Mouse (Mus musculus) stomach, adult 2 months (tissue): ENCODE data around the gene Tmed6. TPM values are rescaled to one million over a fixed set of nuclear protein-coding genes. Genes with fewer than 3 reads are reported as not detected.

Source experiments
- polyA plus RNA-seq: library from polyadenylated mRNA; depleted of rRNA; stranded (reverse); fragments of >200 nt; gene quantifications from 2 replicates; pipeline ENCODE4 v1.2.3, GENCODE M21; 2012; rRNA removed

Gene Tmed6
- polyA plus RNA-seq = 58.4 and 82.4 TPM in 2 replicates

GRCm38 (mm10) chr8:107065511-107066496 is at the start of gene Tmed6:
Tmed6 (minus strand) TSS chr8:107065644.

GRCm38 (mm10) chr8:107096366-107097036 is 31.1 kb upstream of the Tmed6 start, which contains the start of gene Terf2:
Terf2 (minus strand) TSS chr8:107096547.

GRCm38 (mm10) chr8:107056076-107056972 is 9.1 kb downstream of the Tmed6 start, which contains the start of the genes Cog8 and Nip7:
Cog8 (minus strand) TSS chr8:107056689.
Nip7 (plus strand) TSS chr8:107056877.

GRCm38 (mm10) chr8:107048061-107048941 is 17.1 kb downstream of the Tmed6 start, which contains the start of gene Pdf:
Pdf (minus strand) TSS chr8:107048614.

DNA sequence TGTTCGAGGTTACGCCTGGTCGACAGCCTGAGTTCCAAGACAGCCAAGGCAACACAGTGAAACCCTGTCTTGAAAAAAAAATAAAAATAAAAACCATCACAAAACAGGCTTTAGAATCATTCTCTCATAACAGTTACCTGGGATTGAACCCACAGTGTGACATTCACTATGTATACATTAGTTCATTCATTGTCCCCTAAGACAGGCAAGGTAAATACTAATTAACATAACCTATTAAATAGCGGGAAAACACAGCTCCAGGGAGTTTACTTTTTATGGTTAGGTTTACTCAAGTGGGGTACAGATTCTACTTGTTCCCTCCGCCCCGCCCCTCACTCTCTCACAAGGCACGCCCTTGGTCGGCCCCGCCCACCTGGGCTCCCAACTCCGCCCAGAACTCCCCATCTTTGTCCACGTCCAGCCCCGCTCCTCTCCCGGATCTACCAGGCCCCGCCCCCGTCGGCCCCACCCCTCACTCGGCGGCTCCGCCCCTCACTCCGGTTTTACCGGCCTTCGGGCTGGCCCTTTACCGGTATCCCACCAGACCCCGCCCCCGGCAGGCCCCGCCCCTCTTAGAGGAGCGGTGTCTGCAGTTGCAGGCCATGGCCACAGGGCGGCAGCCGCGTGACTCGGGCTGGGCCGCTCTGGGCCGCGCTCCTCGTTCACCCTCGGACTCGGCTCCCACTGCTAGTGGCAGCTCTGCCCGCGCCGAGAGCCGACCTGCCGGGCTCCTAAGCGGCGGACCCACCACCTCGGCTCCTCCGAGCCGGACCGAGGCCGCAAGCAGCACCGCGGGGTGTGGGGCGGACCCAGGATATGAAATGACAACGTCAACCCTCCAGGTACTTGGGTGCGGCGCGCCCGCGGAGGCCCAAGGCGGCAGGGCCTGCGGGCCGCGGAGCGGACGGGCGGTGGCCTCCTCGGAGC is 34.5 kb downstream of the Tmed6 start, which contains the start of gene Vps4a:
Gene Vps4a (plus strand): TSS at position 573 of the 927 bp plus-strand sequence.

Other genes with a start within 250 kb of the Tmed6 start
- gene Has3, start 195.4 kb downstream of the Tmed6 start, polyA plus RNA-seq = 0.42 and 0.90 TPM in 2 replicates
- 7.1 and 8.9 TPM in 2 replicates for gene Utp4, start 172.0 kb downstream of the Tmed6 start, polyA plus RNA-seq
- 1.2 and 1.8 TPM in 2 replicates for gene Sntb2, start 129.9 kb downstream of the Tmed6 start, polyA plus RNA-seq
- 6.6 and 7.1 TPM in 2 replicates for gene Vps4a, start 34.4 kb downstream of the Tmed6 start, polyA plus RNA-seq
- 19.6 and 51.1 TPM in 2 replicates for gene Pdf, start 17.0 kb downstream of the Tmed6 start, polyA plus RNA-seq
- 11.1 and 12.2 TPM in 2 replicates for gene Cog8, start 9.0 kb downstream of the Tmed6 start, polyA plus RNA-seq
- gene Nip7, start 8.8 kb downstream of the Tmed6 start, polyA plus RNA-seq = 7.9 and 11.7 TPM in 2 replicates
- gene Terf2, start 30.9 kb upstream of the Tmed6 start, polyA plus RNA-seq = 2.3 and 3.8 TPM in 2 replicates
- gene Cyb5b, start 85.0 kb upstream of the Tmed6 start, polyA plus RNA-seq = 21.7 and 23.5 TPM in 2 replicates
- 1.6 and 3.1 TPM in 2 replicates for gene Nfat5, start 227.8 kb upstream of the Tmed6 start, polyA plus RNA-seq